Comparison of ENCODE assay signal across 8 mouse cellular contexts in genomic region chr12:24724369-24724768, GRCm38 (mm10). TPM values are rescaled to one million over a fixed set of nuclear protein-coding genes. Genes with fewer than 3 reads are reported as not detected.
DNase-seq lines count a peak whose midpoint lies in the region; ATAC-seq lines count a peak whose summit lies in the region.

No protein-coding gene starts in this region.

- no peak overlapping the region for H3K9ac ChIP-seq in kidney, embryonic 16.5 days (replicated peaks; ENCODE audit: low read length)
- 0 out of 2 replicates have a peak overlapping the region, but pooled peaks have one; percentile 4 for H3K9ac ChIP-seq in forebrain, embryonic 15.5 days (replicated peaks)
- H3K9ac ChIP-seq in liver, embryonic 11.5 days (ENCODE audit: low read depth, low read length), result no peak overlapping the region

- no peak for DNase-seq in kidney, adult 8-10 months
- DNase-seq in liver, embryonic 11.5 days (ENCODE audit: low spot score), result no peak
- peak; percentile 32 for DNase-seq in retina, embryonic 14.5 days (ENCODE audit: low spot score)
- no peak for DNase-seq in cerebellum, postnatal 14 days
- DNase-seq in thymus, adult 18-20 months, result no peak

- H3K9me3 ChIP-seq in kidney, embryonic 16.5 days (ENCODE audit: low read length), result peaks cover 9% of the 10 kb centered on the region
- peaks cover 6% of the 10 kb centered on the region; the same call in 1 of the 2 replicates for H3K9me3 ChIP-seq in forebrain, embryonic 15.5 days
- peaks cover 6% of the 10 kb centered on the region; the same call in 1 of the 2 replicates for H3K9me3 ChIP-seq in liver, embryonic 11.5 days (ENCODE audit: control insufficient read depth, low read length)

- H3K4me1 ChIP-seq in kidney, embryonic 16.5 days (ENCODE audit: insufficient read depth, low read length), result peaks cover 17% of the 10 kb centered on the region
- H3K4me1 ChIP-seq in forebrain, embryonic 15.5 days, result peaks cover 9% of the 10 kb centered on the region
- H3K4me1 ChIP-seq in liver, embryonic 11.5 days (replicated peaks; ENCODE audit: control insufficient read depth, insufficient read depth, low read length), result 0 out of 2 replicates have a peak, but pooled peaks cover 3% of the 10 kb centered on the region

- 7% methylated on average over 2 of the region's 2 CpGs for WGBS in kidney, embryonic 16.5 days
- 14% methylated on average over 2 of the region's 2 CpGs for WGBS in forebrain, embryonic 15.5 days
- 26% methylated on average over 2 of the region's 2 CpGs for WGBS in liver, embryonic 11.5 days

- H3K36me3 ChIP-seq in kidney, embryonic 16.5 days (ENCODE audit: insufficient read depth, low read length), result no peaks in the 10 kb centered on the region
- no peaks in the 10 kb centered on the region for H3K36me3 ChIP-seq in forebrain, embryonic 15.5 days
- H3K36me3 ChIP-seq in liver, embryonic 11.5 days (ENCODE audit: control insufficient read depth, insufficient read depth, low read length), result no peaks in the 10 kb centered on the region; the same call in 1 of the 2 replicates

- peak; percentile 88 for ATAC-seq in kidney, embryonic 16.5 days (ENCODE audit: low FRiP score, low TSS enrichment)
- peak; percentile 87 for ATAC-seq in forebrain, embryonic 15.5 days (replicated peaks)
- 0 out of 2 replicates have a peak, but pooled peaks have one; percentile 39 for ATAC-seq in liver, embryonic 11.5 days (replicated peaks; ENCODE audit: low FRiP score)
- ATAC-seq in monocyte, adult 5-6 weeks (replicated peaks; ENCODE audit: insufficient number of reproducible peaks, low FRiP score, low TSS enrichment, poor library complexity, severe bottlenecking), result no peak

- H3K4me2 ChIP-seq in kidney, embryonic 16.5 days (replicated peaks; ENCODE audit: low read depth, low read length), result no peak overlapping the region
- peak overlapping the region; percentile 15 for H3K4me2 ChIP-seq in forebrain, embryonic 15.5 days (replicated peaks)
- no peak overlapping the region for H3K4me2 ChIP-seq in liver, embryonic 11.5 days

- H3K27me3 ChIP-seq in kidney, embryonic 16.5 days (ENCODE audit: insufficient read depth, low read length), result no peaks in the 10 kb centered on the region
- H3K27me3 ChIP-seq in forebrain, embryonic 15.5 days, result no peaks in the 10 kb centered on the region
- no peaks in the 10 kb centered on the region for H3K27me3 ChIP-seq in liver, embryonic 11.5 days (replicated peaks; ENCODE audit: control insufficient read depth, insufficient read depth, low read length)

- H3K4me3 ChIP-seq in kidney, embryonic 16.5 days (ENCODE audit: low read length), result no peak overlapping the region
- H3K4me3 ChIP-seq in forebrain, embryonic 15.5 days, result no peak overlapping the region
- H3K4me3 ChIP-seq in liver, embryonic 11.5 days (ENCODE audit: low read depth, low read length), result no peak overlapping the region

- peak overlapping the region; percentile 21 for H3K27ac ChIP-seq in kidney, embryonic 16.5 days (ENCODE audit: low read length)
- H3K27ac ChIP-seq in forebrain, embryonic 15.5 days (replicated peaks), result 0 out of 2 replicates have a peak overlapping the region, but pooled peaks have one; percentile 39
- no peak overlapping the region for H3K27ac ChIP-seq in liver, embryonic 11.5 days (ENCODE audit: low read depth, low read length)

RNA-seq across cellular contexts. Expression of gene Rrm2, which starts 16.3 kb away (rescaled TPM):
- polyA plus RNA-seq in kidney, embryonic 16.5 days (2015; fragmentation: Nextera tagmentation; extraction: Ambion mirVana), result 215 and 225 TPM in 2 replicates
- 180 and 182 TPM in 2 replicates for polyA plus RNA-seq in forebrain, embryonic 15.5 days (2015; fragmentation: Nextera tagmentation; extraction: Ambion mirVana)
- 422 and 475 TPM in 2 replicates for polyA plus RNA-seq in liver, embryonic 11.5 days (2014; fragmentation: Nextera tagmentation; extraction: Ambion mirVana)
- 5.4 to 11.1 TPM (median 6.5 TPM) in 3 replicates for total RNA-seq in monocyte, adult 5-6 weeks (2017)

RNA-seq across cellular contexts. Expression of gene Cys1, which starts 42.8 kb away (rescaled TPM):
- 11.1 and 13.2 TPM in 2 replicates for polyA plus RNA-seq in kidney, embryonic 16.5 days (2015; fragmentation: Nextera tagmentation; extraction: Ambion mirVana)
- polyA plus RNA-seq in forebrain, embryonic 15.5 days (2015; fragmentation: Nextera tagmentation; extraction: Ambion mirVana), result 2.1 TPM in 2 replicates
- 0.49 and 1.1 TPM in 2 replicates for polyA plus RNA-seq in liver, embryonic 11.5 days (2014; fragmentation: Nextera tagmentation; extraction: Ambion mirVana)
- total RNA-seq in monocyte, adult 5-6 weeks (2017), result not detected in 3 replicates
